Mouse (Mus musculus): ENCODE data around the gene Obsl1. TPM values are rescaled to one million over a fixed set of nuclear protein-coding genes. Genes with fewer than 3 reads are reported as not detected.

Gene Obsl1
- polyA plus RNA-seq, 3 experiments from 2014 or later: not detected

DNA sequence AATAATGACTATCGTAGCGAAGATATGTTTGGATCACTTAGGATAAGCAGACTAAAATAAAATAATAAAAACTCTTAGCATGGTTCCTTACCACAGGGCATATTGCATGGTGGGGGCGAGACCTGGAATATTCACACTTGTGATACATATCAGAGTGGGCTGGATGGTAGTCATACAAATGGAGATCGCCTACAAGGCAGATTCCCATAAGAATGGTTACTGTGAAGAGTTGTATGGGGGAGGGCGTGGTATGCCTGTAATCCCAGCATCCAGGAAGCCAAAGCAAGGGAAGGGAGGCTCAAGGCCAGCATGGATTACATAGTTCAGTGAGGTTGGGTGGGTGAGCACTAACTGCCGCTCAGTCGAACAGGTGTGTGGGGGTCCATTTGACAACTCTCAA lies 25.5 kb downstream of the Obsl1 start:
- ATAC-seq: no peak

DNA sequence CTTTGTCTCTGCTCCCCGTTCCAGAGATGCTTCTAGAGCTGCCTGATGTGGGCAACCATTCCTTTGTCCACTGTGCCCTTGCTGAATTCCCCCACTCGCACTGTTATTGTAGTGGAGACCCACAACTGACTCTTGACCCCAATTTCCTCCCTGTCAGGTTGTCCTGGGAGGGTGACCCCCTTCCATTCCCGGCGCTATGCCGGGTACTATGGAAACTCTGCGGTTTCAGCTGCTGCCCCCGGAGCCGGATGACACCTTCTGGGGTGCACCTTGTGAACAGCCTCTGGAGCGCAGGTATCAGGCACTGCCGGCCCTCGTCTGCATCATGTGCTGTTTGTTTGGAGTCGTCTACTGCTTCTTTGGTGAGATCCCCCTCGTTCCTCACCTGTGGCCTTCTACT lies 26.2 kb downstream of the Obsl1 start:
- ATAC-seq: no peak

DNA sequence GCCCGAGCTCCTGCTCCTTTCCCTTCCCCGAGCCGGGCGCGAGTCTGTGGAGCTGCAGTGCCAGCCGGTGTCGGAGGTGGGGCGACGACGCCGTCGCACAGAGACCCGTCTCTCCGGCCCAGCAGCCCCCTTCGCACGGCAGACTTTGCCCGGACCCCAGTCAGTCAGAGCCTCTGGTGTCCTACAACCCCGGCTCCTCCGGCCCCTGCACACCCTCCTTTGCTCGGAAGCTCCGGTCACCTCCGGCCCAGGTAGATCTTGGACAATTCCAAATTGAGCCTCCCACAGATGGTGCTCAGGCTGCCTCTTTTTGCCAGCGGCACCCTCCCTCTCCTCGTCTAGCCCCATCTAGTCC lies 26.6 kb downstream of the Obsl1 start:
- ATAC-seq: no peak

DNA sequence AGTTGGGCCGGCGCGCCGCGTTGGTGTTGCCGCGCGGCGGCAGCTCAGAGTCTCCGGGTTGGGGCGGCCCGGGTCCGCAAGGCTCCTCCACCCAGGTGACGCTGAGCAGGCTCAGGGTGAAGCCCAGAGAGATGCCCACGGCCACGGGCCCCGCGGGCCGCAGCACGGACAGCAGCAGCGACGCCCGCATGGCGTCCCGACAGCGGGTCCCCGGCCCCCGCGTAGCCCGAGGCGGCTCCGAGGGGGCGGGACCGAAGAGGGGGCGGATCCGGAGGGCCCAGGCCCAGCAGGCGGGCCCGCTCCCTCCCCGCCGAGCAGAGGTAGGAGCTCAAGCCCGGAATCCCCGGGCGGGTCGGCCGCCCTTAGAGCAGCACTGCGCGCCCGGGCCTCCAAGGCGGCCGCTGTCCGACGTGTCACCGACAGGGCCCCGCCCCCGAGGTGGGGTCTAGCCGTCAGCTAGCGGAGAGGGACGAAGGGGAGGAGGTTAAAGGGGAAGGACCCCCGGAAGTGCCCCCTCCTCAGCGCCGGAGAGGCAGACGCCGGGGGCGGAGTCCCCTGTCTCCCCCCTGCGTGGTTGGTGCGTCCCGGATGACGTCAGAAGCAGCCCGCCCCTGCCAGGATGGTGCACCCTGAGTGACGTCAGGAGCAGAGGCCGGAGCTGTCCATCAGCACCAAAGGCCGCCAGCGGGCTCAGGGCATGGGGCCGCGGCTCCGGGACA lies 27.2 kb downstream of the Obsl1 start, which contains the start of the genes Chpf and Tmem198:
Chpf (minus strand) TSS at position 392 of the 719 bp plus-strand sequence.
Tmem198 (plus strand) TSS at position 617 of the 719 bp plus-strand sequence.
- peak; percentile 87 for ATAC-seq

DNA sequence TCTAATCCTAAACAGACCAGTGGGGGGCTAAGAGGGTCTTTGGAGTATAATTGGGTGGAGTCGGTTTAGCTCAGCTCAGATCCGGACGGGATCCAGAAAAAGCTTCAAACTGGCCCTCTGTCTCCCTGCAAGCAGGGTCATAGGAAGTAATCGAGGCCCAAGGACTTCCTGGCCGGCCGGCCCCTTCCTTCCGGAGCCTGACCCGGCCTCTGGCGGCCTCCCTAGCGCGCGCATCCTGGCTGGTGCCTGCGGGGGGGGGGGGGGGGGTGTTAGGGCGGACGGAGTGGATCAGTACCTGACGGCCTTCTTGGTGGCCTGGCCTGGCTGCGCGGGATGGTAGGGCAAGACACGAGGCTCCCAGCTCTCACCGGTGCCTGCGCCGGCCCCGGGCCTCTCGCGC lies 27.8 kb downstream of the Obsl1 start:
- peak; percentile 4 for ATAC-seq

DNA sequence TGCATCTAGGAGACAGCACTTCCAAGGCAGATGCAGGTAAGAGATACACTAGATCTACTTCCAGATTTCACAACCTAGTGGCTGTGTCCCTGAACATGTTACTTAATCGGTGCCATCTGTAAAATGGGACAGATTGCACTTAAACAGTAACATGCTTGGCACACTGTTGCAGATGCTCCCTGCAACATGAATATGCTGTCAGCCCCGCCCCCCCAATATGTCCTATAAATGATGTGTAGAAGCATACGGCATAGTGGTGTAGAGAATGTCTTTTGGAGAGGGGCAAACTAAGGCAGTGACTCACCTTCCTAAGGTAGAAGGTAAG lies 28.3 kb downstream of the Obsl1 start:
- no peak for ATAC-seq

DNA sequence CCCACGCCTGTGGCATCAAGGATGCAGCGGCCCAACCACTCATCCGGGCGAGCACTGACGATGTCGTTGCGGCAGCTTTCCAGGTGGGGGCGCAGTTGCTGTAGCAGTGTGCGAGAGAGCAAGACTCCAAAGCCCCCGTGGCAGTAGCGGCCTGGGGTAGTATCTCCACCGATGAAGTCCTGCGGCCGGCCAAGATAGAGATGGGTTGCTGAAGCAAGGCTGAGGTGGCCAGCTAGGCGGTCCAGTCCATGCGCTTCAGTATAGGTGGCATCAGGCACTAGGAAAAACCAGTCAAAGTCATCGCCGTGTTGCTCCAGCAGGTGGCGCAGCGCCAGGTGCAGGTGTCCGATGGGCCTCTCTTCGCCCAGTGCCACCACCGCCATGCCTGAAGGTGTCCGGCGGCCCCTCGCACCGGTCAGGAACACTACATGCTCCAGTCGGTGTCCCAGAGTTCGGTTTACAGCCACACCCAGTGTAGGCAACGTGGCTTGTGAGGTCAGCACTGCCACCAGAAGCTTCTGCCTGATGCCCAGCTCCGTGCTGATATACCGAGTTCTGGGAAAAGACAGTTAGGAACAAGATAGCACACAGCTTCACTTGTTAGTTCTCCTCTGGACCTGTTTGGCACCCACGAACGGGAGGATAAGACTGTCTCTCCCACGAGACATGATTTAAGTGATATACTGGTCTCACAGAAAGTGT lies 28.8 kb downstream of the Obsl1 start:
- peak; percentile 24 for ATAC-seq

DNA sequence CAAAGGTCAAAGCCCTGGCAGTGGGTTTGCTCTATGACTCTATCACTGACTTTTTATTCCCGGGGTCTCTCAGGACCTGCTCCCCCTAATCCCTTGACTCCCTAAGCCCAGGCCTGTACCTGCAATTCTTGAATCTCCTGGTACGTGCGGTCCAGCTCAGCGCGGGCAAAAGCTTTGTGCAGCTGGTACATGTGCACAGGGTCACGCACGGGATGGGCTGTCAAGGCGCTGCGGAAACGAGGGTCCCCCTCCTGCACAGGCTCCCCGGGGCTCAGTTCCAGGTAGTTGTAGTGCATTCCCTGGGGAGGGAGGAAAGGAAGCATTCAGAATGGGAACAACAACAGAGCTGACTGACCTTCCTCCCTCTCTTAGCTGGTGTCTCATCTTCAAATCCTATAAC lies 29.8 kb downstream of the Obsl1 start:
- ATAC-seq: no peak

DNA sequence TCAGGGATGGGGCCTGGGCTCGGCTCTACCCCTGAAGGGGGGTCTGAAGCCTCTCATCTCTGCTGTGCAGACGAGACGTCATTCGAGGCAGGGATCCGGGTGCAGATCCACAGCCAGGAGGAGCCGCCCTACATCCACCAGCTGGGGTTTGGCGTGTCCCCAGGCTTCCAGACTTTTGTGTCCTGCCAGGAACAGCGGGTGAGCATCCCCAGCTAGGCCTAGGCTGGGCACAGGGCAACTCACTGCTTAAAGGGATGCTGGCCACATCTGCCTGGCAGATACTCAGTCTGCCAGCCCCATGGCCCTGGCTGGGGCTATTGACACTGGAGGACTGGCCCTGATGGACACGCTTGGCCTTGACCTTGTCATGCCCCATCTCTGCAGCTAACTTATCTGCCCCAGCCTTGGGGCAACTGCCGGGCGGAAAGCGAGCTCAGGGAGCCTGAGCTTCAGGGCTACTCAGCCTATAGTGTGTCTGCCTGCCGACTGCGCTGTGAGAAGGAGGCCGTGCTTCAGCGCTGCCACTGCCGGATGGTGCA lies 36.9 kb downstream of the Obsl1 start:
- no peak for ATAC-seq

DNA sequence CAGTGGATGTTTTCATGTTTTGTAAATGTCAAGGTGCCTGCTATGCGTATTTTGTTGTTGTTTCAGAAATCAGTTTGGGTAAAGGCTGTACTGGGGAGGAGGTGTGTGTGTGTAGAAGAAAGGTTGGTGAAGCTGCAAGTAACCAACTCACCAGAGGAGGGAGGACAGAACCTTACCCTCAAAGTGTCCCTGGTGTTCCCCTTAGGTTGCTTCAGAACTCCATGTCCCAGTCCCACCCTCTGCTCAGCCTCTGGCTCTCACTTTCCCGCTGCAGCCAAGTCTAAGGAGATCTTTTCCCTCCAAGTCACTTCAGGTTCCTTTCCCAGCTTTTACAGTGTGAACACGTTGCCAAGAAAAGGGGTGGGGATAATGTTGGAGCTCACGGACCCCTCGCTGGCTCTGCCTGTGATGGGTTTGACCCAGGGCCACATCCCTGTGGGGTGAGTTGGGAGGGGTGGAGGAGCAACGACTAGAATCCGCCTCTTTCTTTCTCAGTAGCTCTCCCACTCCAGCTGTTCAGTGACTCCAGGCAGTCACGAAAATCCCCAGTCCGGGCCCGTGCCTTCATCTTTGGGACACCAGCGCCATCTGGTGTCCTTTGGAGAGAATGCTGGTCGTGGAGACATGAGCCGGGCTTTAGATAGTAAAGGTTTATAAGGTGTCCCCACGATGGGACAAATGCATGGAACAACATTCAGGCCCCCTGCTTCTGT lies 38.9 kb downstream of the Obsl1 start:
- ATAC-seq: peak; percentile 89

DNA sequence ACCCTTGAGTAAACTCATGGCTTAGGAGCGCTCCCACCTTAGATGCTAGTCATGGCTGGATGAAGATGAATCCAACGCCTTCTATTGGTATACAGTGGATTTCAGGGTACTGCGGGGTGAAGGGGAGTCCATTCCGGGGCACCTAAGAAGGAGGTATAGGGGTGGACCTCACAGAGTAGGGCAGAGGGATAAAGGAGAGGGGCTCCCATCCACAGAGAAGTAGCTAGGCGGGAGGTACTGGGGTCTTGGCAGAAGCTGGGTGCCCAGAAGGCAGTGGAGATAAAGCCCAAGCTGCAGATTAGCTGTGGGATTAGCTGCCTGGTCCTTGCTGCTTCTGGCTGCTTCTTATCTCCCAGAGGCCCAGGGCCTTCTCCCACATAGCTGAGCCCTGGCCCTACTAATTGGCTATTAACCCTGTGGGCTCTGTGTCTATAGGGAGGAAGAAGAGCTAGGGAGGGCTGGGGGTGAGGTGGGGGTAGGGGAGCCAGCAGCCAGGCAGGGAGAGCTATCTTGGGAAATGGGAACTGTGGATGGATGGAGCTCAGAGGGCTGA lies 42.5 kb downstream of the Obsl1 start:
- ATAC-seq: no peak

DNA sequence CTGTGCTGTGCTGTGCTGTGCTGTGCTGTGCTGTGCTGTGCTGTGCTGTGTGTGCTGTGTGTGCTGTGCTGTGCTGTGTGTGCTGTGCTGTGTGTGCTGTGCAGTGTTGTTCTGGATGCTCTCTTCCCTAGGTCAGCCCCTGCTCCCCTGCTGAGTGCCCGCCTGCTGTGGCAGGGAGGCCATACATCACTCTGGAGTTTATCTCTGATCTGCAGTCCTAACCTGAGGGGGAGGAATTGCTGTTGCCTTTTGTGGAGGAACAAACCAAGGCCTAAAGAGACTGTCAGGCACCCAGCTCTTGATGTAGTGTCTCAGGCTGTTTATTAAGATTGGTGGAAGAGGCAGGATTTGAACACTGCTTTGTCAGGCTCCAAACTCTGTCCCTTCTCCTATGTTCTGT lies 43.6 kb downstream of the Obsl1 start:
- ATAC-seq: no peak

DNA sequence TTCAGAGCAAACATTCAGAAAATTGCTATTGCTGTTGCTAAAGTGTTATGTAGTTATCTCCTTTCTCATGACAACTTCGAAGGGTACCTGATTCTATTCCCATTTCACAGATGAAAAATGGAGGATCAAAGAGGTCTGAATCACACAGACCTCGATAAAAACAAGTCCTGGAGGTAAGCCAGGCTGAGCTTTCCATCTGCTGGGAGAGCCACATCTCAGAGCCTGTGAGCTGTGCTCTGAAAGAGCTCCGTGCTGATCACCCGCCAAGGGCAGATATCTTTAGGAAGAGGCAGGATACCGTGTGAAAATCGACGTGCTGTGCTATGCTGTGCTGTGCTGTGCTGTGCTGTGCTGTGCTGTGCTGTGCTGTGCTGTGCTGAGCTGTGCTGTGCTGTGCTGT lies 46.0 kb downstream of the Obsl1 start:
- no peak for ATAC-seq

DNA sequence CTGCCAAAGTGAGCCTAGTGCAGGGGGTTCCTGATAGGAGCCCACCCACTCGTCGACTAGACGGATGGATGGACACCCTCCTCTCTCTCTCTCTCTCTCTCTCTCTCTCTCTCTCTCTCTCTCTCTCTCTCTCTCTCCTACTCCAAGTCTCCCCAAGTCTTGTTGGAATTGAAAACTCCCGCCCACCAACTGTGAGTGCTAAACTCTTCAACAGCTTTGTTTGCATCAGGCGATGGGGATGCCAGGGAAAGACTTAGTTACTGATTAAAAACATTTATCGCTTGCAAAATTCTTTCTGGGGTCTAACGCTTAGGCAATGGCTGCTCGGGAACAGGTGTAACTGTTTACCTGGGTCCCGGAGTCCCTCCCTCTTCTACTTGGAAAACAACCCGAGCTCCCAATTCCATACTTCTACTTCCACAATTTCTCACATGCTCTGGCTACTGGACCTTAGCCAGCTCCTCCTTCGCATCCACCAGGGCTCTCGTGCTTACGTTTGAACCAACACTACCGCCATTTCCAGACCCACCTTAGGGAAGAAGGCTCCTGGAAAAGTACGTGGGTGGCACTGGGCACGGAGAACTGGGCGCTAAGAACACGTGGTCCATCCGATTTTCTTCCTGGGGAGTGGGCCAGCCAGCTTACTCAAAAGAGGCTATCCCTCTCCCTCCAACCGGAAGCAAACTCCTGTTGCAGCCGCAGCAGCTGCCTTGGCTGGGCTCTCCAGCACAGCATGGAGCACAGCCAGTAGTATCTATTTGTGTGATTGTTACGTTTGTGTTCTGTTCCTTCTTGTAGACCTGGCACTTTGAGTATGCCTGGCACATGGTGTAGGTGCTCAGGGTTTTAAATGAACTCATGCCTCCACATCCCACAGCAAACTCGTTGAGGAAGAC lies 47.2 kb downstream of the Obsl1 start:
- no peak for ATAC-seq

DNA sequence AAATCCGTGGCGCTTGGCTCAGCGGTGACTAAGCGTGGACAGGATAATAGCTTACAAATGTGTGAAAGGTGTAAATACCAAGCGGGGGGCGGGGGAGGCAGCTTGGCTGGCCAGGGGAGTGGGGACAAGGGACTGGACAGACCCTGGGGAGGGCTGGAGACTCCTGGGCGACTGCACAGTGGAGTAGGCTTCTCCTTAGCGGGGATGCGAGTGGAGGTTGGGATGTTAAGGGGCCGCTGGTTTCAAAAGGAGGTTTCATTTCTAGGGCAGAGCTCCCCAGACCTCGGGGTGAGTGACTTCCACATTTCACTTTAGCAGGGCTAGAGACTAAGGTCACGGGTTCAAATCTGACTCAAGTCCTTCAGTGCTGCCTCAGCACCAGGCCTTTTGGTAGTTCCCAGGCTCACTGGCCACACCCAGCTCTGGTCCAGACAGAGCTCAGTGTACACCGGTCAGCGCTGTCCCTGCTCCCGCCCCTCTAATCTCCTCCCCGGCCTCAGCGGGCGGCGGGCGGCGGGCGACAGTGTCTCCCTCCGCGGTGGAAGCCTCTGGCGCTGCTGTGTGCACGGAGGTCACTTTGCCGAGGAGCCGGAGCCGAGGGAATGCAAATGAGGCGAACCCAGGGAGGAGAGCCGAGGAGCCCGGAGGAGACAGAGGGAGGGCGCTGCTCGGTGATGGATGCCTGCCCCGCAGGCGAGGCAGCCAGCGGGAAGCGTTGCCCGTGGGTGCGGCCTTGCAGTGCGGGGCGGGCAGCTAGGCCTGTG lies 48.0 kb downstream of the Obsl1 start:
- no peak for ATAC-seq

DNA sequence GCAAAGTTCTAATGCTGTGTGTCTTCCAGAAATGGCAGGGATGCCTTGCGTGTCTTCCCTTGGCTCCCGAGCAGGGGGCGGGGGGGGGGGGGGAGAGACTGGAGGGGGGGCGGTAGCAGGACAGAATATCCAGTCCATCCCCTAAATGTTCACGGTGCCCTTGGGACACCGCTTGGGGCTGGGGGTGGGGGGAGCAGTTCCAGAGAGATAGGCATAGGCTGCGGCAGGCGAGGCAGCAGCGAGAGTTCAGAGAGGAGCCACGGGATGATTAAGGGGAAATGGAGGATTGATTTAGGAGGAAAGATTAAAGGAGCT lies 48.6 kb downstream of the Obsl1 start:
- ATAC-seq: no peak

DNA sequence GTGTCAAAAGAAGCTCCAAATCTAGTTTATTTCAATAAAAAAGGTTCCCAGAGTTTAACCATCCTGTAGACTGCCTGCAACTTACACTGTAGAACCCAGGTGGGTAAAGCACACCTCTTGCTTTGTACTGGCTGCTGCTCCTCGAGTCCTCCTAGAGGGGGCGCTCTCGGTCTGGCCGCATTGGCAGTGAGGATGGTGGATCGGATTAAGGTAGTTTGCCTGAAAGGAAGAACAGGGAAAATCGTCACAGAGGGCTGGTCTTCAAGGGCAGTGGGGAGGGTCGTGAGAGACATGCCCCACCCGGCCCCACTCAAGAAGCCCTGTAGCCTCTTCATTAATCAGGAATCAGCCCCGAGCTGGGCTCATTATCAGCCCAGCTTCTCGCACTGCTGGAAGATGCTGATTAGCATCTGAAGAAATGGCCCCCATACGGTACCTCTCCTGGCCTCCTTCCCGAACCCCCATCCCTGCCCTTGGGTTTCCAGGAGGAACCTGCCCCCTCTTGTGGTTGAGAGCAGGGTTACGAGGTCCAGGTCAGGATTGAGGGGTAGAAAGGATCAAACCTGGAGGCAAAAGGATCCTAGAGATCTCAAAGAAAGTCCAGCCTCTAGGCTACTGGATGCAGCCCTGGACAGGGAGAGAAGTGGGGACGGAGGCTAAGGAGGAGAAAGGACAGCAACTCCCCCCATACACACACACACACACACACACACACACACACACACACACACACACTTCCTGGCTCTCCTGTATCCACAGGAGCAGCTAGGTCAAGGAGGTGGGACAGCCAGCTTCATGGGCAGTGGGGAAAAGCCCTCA lies 49.3 kb downstream of the Obsl1 start:
- no peak for ATAC-seq

DNA sequence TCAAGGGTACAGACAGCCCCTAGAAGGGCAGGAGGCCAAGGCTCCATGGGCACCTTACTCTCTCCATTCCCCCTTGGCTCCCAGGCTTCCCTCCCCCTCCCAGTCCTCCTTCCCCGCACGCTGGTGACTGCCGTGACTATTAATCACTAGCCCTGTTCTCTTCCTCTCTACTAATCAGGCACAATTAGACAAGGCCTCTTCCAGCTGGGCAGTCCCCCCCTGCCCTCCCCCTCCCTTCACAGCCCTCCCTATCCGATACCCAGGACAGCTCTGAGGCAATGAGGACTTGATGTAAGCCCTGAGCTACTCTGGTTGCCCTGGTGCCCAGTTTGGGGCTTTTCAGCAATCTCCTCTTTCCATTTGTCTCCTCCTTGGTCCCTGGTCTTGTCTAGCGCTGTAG lies 50.3 kb downstream of the Obsl1 start:
- ATAC-seq: no peak

DNA sequence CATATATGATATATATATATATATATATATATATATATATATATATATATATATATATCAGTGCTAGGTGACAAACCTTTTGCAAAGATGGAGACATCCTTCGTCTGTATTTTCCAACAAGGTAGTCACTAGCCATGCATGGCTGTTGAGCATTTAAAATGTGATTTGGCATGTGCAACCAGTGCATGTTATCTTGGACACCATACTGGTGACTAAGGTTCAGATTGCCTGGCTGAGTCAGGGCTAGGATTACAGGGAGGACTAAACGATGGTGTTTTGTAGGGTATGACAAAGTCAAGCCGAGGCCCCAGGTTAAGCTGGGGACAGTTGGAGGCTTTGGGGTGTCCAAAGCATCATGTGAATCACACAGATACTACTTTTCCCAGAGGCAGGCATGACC lies 50.8 kb downstream of the Obsl1 start:
- ATAC-seq: no peak

DNA sequence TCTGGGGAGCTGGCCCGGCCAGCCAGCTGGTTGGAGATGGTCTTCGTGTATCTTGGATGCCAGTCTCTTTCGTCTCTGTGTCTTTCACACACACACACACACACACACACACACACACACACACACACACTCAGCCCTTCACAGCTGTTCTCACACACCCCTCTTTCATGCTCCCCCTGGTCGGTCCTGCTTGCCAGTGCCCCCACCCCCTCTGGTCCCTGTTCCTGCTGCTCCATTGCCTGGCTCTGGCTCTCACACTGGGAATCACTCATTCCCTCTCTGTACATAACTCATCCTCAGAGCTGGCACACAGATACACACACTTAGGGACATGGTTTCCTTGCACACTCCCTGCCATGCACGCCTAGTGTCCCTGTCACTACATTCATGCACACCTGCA lies 54.4 kb downstream of the Obsl1 start:
- ATAC-seq: no peak

All from inflammation-experienced regulatory T-cells, adult 6 months (primary cell).